Mouse (Mus musculus) bone marrow macrophage, adult 2 months (primary cell): ENCODE measurements around the gene Fhit.

Source experiments
- CTCF ChIP-seq: IDR thresholded peaks from 2 replicates; pipeline ENCODE4 v1.5.1; 2012; ENCODE audit warnings: low read depth, mild to moderate bottlenecking, low read length, moderate library complexity
- POLR2A ChIP-seq: IDR thresholded peaks from 2 replicates; pipeline ENCODE4 v1.6.1; 2012; ENCODE audit warnings: mild to moderate bottlenecking, low read depth, low read length, borderline replicate concordance

- TF ChIP-seq CTCF (no peak), POLR2A (no peak)
Measured at GRCm38 (mm10) chr14:9587900-9588299, 1573.9 kb downstream of the Fhit start.
